Mouse (Mus musculus): ENCODE data around the gene Amigo1. TPM values are rescaled to one million over a fixed set of nuclear protein-coding genes. Genes with fewer than 3 reads are reported as not detected.

The Amigo1 gene
- total and polyA plus RNA-seq, 3 experiments, result 4.6 to 9.5 TPM; not detected in 1

GRCm38 (mm10) chr3:108158383-108159037, 27.6 kb upstream of the Amigo1 start:
- H3K9me3 ChIP-seq (replicated peaks; ENCODE audit: insufficient read depth, low read length), result no peaks in the 10 kb centered on the region
- no peak overlapping the region for H3K27ac ChIP-seq (ENCODE audit: control insufficient read depth, low read depth, low read length)
- H3K4me3 ChIP-seq (ENCODE audit: control insufficient read depth in 1 of 2, insufficient read depth in 1 of 2, low read depth in 2 of 2, low read length in 2 of 2), result no peak overlapping the region
- TF ChIP-seq NRF1 (IDR thresholded peaks at IDR 0.05; ENCODE audit: insufficient read depth, low read depth, low read length, poor library complexity, severe bottlenecking) (no peak), CHD1 (IDR thresholded peaks at IDR 0.05; ENCODE audit: low read depth, low read length) (no peak), TBP (IDR thresholded peaks at IDR 0.05; ENCODE audit: low read depth, low read length) (no peak), UBTF (IDR thresholded peaks at IDR 0.05; ENCODE audit: borderline replicate concordance, insufficient read depth, low read depth, low read length) (no peak), EP300 (IDR thresholded peaks at IDR 0.05; ENCODE audit: low read depth in 1 of 2, low read length in 2 of 2) (no peak), MAX (IDR thresholded peaks at IDR 0.05; ENCODE audit: low read length) (no peak), GABPA (IDR thresholded peaks at IDR 0.05; ENCODE audit: low read depth, low read length) (no peak), MAFK (IDR thresholded peaks at IDR 0.05; ENCODE audit: borderline replicate concordance, low read depth, low read length) (no peak)
- H3K36me3 ChIP-seq (ENCODE audit: control insufficient read depth in 1 of 2, insufficient read depth in 2 of 2, low read length in 2 of 2), result no peaks in the 10 kb centered on the region
- H3K4me1 ChIP-seq (ENCODE audit: control insufficient read depth in 1 of 2, insufficient read depth in 2 of 2, low read length in 2 of 2), result no peaks in the 10 kb centered on the region
- no peak for DNase-seq (ENCODE audit: low read depth, low spot score)
- no peaks in the 10 kb centered on the region for H3K79me2 ChIP-seq (ENCODE audit: control insufficient read depth, insufficient read depth, low read length, poor library complexity)
- H3K9ac ChIP-seq (ENCODE audit: control insufficient read depth, low read depth, low read length, poor library complexity, severe bottlenecking), result no peak overlapping the region
- H3K27me3 ChIP-seq (ENCODE audit: control insufficient read depth in 1 of 2, insufficient read depth in 2 of 2, low read length in 2 of 2), result peaks cover 5 to 21% of the 10 kb centered on the region in 2 experiments

- H3K4me3 ChIP-seq (ENCODE audit: control insufficient read depth in 1 of 2, insufficient read depth in 1 of 2, low read depth in 2 of 2, low read length in 2 of 2), result no peak overlapping the region
- no peak overlapping the region for H3K9ac ChIP-seq (ENCODE audit: control insufficient read depth, low read depth, low read length, poor library complexity, severe bottlenecking)
- H3K36me3 ChIP-seq (ENCODE audit: control insufficient read depth in 1 of 2, insufficient read depth in 2 of 2, low read length in 2 of 2), result no peaks in the 10 kb centered on the region
- no peaks in the 10 kb centered on the region for H3K9me3 ChIP-seq (replicated peaks; ENCODE audit: insufficient read depth, low read length)
- H3K27ac ChIP-seq (ENCODE audit: control insufficient read depth, low read depth, low read length), result no peak overlapping the region
- peaks cover 4 to 13% of the 10 kb centered on the region in 2 experiments; a peak in 3 of 4 replicates for H3K27me3 ChIP-seq (ENCODE audit: control insufficient read depth in 1 of 2, insufficient read depth in 2 of 2, low read length in 2 of 2)
- DNase-seq (ENCODE audit: low read depth, low spot score), result no peak
- no peaks in the 10 kb centered on the region for H3K4me1 ChIP-seq (ENCODE audit: control insufficient read depth in 1 of 2, insufficient read depth in 2 of 2, low read length in 2 of 2)
- TF ChIP-seq SMC3 (IDR thresholded peaks at IDR 0.05; ENCODE audit: low read depth, low read length), result no peak
- TF ChIP-seq TCF12 (IDR thresholded peaks at IDR 0.05; ENCODE audit: low read depth, low read length), result no peak
- no peak for TF ChIP-seq GABPA (IDR thresholded peaks at IDR 0.05; ENCODE audit: low read depth, low read length)
- TF ChIP-seq ETS1 (IDR thresholded peaks at IDR 0.05; ENCODE audit: low read depth, low read length), result no peak
- no peak for TF ChIP-seq E2F4 (IDR thresholded peaks at IDR 0.05; ENCODE audit: borderline replicate concordance, low read depth, low read length)
- TF ChIP-seq MYC (IDR thresholded peaks at IDR 0.05; ENCODE audit: low read depth, low read length), result no peak
- no peak for TF ChIP-seq MAFK (IDR thresholded peaks at IDR 0.05; ENCODE audit: borderline replicate concordance, low read depth, low read length)
- no peak for TF ChIP-seq TBP (IDR thresholded peaks at IDR 0.05; ENCODE audit: low read depth, low read length)
- TF ChIP-seq UBTF (IDR thresholded peaks at IDR 0.05; ENCODE audit: borderline replicate concordance, insufficient read depth, low read depth, low read length), result no peak
- TF ChIP-seq USF2 (IDR thresholded peaks at IDR 0.05; ENCODE audit: borderline replicate concordance in 1 of 2, insufficient read depth in 1 of 2, low read depth in 1 of 2, low read length in 2 of 2), result no peak
- no peak for TF ChIP-seq MYB (IDR thresholded peaks at IDR 0.05; ENCODE audit: low read depth, low read length)
- TF ChIP-seq NRF1 (IDR thresholded peaks at IDR 0.05; ENCODE audit: insufficient read depth, low read depth, low read length, poor library complexity, severe bottlenecking), result no peak
- TF ChIP-seq CTCF (IDR thresholded peaks at IDR 0.05 in 2 of 3, conservative IDR thresholded peaks at IDR 0.05 in 1 of 3; ENCODE audit: control insufficient read depth in 1 of 3, insufficient read depth in 1 of 3, low read depth in 2 of 3, low read length in 3 of 3, poor library complexity in 1 of 3, severe bottlenecking in 1 of 3), result no peak
- no peak for TF ChIP-seq POLR2AphosphoS2 (IDR thresholded peaks at IDR 0.05; ENCODE audit: low read length)
- no peak for TF ChIP-seq CHD2 (IDR thresholded peaks at IDR 0.05; ENCODE audit: low read length)
- no peak for TF ChIP-seq MEF2A (IDR thresholded peaks at IDR 0.05; ENCODE audit: extremely low read depth, insufficient replicate concordance, low read depth, low read length, poor library complexity, severe bottlenecking)
- no peak for TF ChIP-seq POLR2AphosphoS5 (IDR thresholded peaks at IDR 0.05; ENCODE audit: borderline replicate concordance, low read depth, low read length)
- TF ChIP-seq GATA1 (IDR thresholded peaks at IDR 0.05; ENCODE audit: low read depth, low read length), result no peak
- TF ChIP-seq HCFC1 (IDR thresholded peaks at IDR 0.05; ENCODE audit: low read depth, low read length), result no peak
- TF ChIP-seq EP300 (IDR thresholded peaks at IDR 0.05; ENCODE audit: low read depth in 1 of 2, low read length in 2 of 2), result no peak
- no peaks in the 10 kb centered on the region for H3K79me2 ChIP-seq (ENCODE audit: control insufficient read depth, insufficient read depth, low read length, poor library complexity)
These were observed 22.0 kb upstream of the Amigo1 start for GRCm38 (mm10) chr3:108164091-108164490.

All from MEL (cell line).